Mouse (Mus musculus) spleen, embryonic (tissue): Measurements from ENCODE around the gene Slc22a20.

Source experiments
- CTCF ChIA-PET: fragments of 350-600 bp; sonication (Branson Sonifier 250); formaldehyde crosslinking; loops from one replicate; lab custom pipeline; 2022; lab: Charles Lee

The Slc22a20 gene

GRCm38 (mm10) chr19:5954031-5954710 lies 31.8 kb downstream of the Slc22a20 start:
- CTCF ChIA-PET, result no interaction called here

GRCm38 (mm10) chr19:5953201-5953770 lies 32.7 kb downstream of the Slc22a20 start:
- CTCF ChIA-PET, result no interaction called here

GRCm38 (mm10) chr19:5952071-5952691 lies 33.8 kb downstream of the Slc22a20 start:
- CTCF ChIA-PET, result no interaction called here

GRCm38 (mm10) chr19:5951631-5952030 lies 34.3 kb downstream of the Slc22a20 start:
- CTCF ChIA-PET, result interaction anchor here (0.6 kb wide), 1 partner anchor 32 kb away, joined by 6 read pairs; no protein-coding TSS in a partner anchor

- CTCF ChIA-PET, result interaction anchor here (0.6 kb wide), 1 partner anchor 198 kb away, joined by 4 read pairs; no protein-coding TSS in a partner anchor
These were observed 35.7 kb downstream of the Slc22a20 start for GRCm38 (mm10) chr19:5950218-5950617.

- CTCF ChIA-PET, result interaction anchor here (1.0 kb wide), 1 partner anchor 10 kb away, joined by 9 read pairs; no protein-coding TSS in a partner anchor
These were observed 40.1 kb downstream of the Slc22a20 start for GRCm38 (mm10) chr19:5945891-5946290.

GRCm38 (mm10) chr19:5945027-5945426 lies 40.9 kb downstream of the Slc22a20 start:
- CTCF ChIA-PET, result no interaction called here

- CTCF ChIA-PET, result interaction anchor here (0.6 kb wide), 1 partner anchor 13 kb away, joined by 3 read pairs; no protein-coding TSS in a partner anchor
These were observed 41.8 kb downstream of the Slc22a20 start for GRCm38 (mm10) chr19:5944145-5944544.

GRCm38 (mm10) chr19:5943404-5943803 lies 42.5 kb downstream of the Slc22a20 start:
- CTCF ChIA-PET, result interaction anchor here (0.6 kb wide), 1 partner anchor 14 kb away, joined by 3 read pairs; no protein-coding TSS in a partner anchor

- CTCF ChIA-PET, result no interaction called here
These were observed 43.4 kb downstream of the Slc22a20 start for GRCm38 (mm10) chr19:5942581-5942980.

- CTCF ChIA-PET, result no interaction called here
These were observed 45.3 kb downstream of the Slc22a20 start for GRCm38 (mm10) chr19:5940656-5941055.

- CTCF ChIA-PET, result no interaction called here
These were observed 45.8 kb downstream of the Slc22a20 start for GRCm38 (mm10) chr19:5940173-5940572.

- CTCF ChIA-PET, result no interaction called here
These were observed 46.2 kb downstream of the Slc22a20 start for GRCm38 (mm10) chr19:5939715-5940114.

GRCm38 (mm10) chr19:5938516-5938915 lies 47.4 kb downstream of the Slc22a20 start:
- CTCF ChIA-PET, result no interaction called here

GRCm38 (mm10) chr19:5937836-5938406 lies 48.0 kb downstream of the Slc22a20 start:
- CTCF ChIA-PET, result no interaction called here

GRCm38 (mm10) chr19:5937095-5937835 lies 48.7 kb downstream of the Slc22a20 start:
- CTCF ChIA-PET, result interaction anchor here (0.7 kb wide), 1 partner anchor 45 kb away, joined by 3 read pairs; no protein-coding TSS in a partner anchor

- CTCF ChIA-PET, result interaction anchor here (1.4 kb wide), 1 partner anchor 396 kb away, joined by 3 read pairs; no protein-coding TSS in a partner anchor
These were observed 50.3 kb downstream of the Slc22a20 start for GRCm38 (mm10) chr19:5935691-5936090.

GRCm38 (mm10) chr19:5935266-5935665 lies 50.7 kb downstream of the Slc22a20 start:
- CTCF ChIA-PET, result interaction anchor here (1.4 kb wide), 1 partner anchor 396 kb away, joined by 3 read pairs; no protein-coding TSS in a partner anchor

- CTCF ChIA-PET, result no interaction called here
These were observed 56.0 kb downstream of the Slc22a20 start for GRCm38 (mm10) chr19:5929634-5930596.

GRCm38 (mm10) chr19:5928546-5928945 lies 57.4 kb downstream of the Slc22a20 start:
- CTCF ChIA-PET, result no interaction called here
